Mouse (Mus musculus) brain, embryonic 14.5 days (tissue): ENCODE data around the gene Elf5.

ENCODE experiments used
- CTCF ChIP-seq: fragments of 200-500 bp; IDR thresholded peaks from 2 replicates; pipeline ENCODE4 v1.5.1; 2012; ENCODE audit warnings: inconsistent platforms, mild to moderate bottlenecking, moderate library complexity, borderline replicate concordance; ENCODE audit not compliant: insufficient read depth, insufficient read length; ENCODE audit errors: extremely low read depth
- POLR2A ChIP-seq: fragments of 200-500 bp; IDR thresholded peaks from 2 replicates; pipeline ENCODE4 v1.6.1; 2012; ENCODE audit warnings: mild to moderate bottlenecking, inconsistent platforms, borderline replicate concordance; ENCODE audit not compliant: poor library complexity, insufficient read depth, insufficient read length, severe bottlenecking; ENCODE audit errors: extremely low read depth

DNA sequence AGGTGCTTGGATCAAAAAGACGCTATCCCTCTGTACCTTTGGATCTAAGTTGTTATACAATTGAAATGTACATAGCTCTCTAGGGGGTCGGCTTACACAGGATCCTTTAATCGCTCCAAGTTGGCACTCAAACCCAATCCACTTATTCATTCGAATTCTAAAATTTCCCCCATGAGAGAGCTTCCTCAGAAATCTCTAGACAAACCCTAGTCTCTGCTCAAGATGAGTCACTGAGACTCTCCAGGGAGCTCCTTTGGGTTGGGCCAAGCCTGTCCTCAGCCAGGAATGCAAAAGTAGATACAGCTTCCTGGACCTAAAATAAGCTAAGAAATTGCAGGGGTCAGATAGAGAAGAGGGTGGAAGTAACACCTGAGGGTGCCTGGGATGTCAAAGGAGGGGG, 10.8 kb upstream of the Elf5 start:
- TF ChIP-seq CTCF (no peak), POLR2A (no peak)
